In genomic region chr1:133177480-133178172, GRCm38 (mm10) we compare ENCODE assay signal across 10 mouse cellular contexts. TPM values are rescaled to one million over a fixed set of nuclear protein-coding genes. Genes with fewer than 3 reads are reported as not detected.
DNase-seq lines count a peak whose midpoint lies in the region; ATAC-seq and TF ChIP-seq lines count a peak whose summit lies in the region.
"Had no signal": no experiment of that assay in that cellular context is flagged by ENCODE, and none has a peak within 500 bp of the region (broad histone marks: within the 10 kb centered on the region; RNA-seq: fewer than 3 reads in every experiment).

No protein-coding gene starts in this region.

- no peak for ATAC-seq in cerebellum, adult (ENCODE audit: insufficient number of reproducible peaks, low FRiP score, low TSS enrichment)
- ATAC-seq in intestine, embryonic 14.5 days (replicated peaks; ENCODE audit: low FRiP score, low TSS enrichment, low read depth), result no peak
- ATAC-seq: Patski had no signal

- H3K27ac ChIP-seq in intestine, embryonic 14.5 days (ENCODE audit: low read depth), result no peak overlapping the region

- TF ChIP-seq POLR2A in lung, adult 2 months (IDR thresholded peaks at IDR 0.05; ENCODE audit: borderline replicate concordance, extremely low read depth, low read depth, low read length), result no peak

- 49% methylated on average over 8 of the region's 8 CpGs for WGBS in intestine, embryonic 14.5 days
- WGBS in lung, adult 2 months, result 34% methylated on average over 8 of the region's 8 CpGs

- H3K4me3 ChIP-seq in intestine, embryonic 14.5 days (ENCODE audit: low read depth, low read length), result no peak overlapping the region
- H3K4me3 ChIP-seq in lung, adult 2 months (replicated peaks; ENCODE audit: extremely low read depth, low read depth, low read length), result no peak overlapping the region
- H3K4me3 ChIP-seq: stomach, embryonic 15.5 days had no signal

- H3K4me2 ChIP-seq in intestine, embryonic 14.5 days (ENCODE audit: low read length), result no peak overlapping the region
- H3K4me2 ChIP-seq: stomach, embryonic 15.5 days had no signal

- peaks cover 6% of the 10 kb centered on the region; the same call in 1 of the 2 replicates for H3K27me3 ChIP-seq in intestine, embryonic 14.5 days (replicated peaks; ENCODE audit: control insufficient read depth, insufficient read depth, low read length)
- H3K27me3 ChIP-seq: Patski had no signal

- H3K9ac ChIP-seq in intestine, embryonic 14.5 days (ENCODE audit: low read length), result no peak overlapping the region
- H3K9ac ChIP-seq: stomach, embryonic 15.5 days had no signal

- peak; percentile 52 for DNase-seq in cerebellum, adult 11 months
- DNase-seq in urinary bladder, postnatal 25 days (ENCODE audit: low spot score), result peak; percentile 68
- no peak for DNase-seq in urinary bladder, postnatal 10 days (ENCODE audit: low spot score)
- peak; percentile 64 for DNase-seq in embryo, embryonic 9.5 days (ENCODE audit: extremely low spot score)
- peak; percentile 77 for DNase-seq in intestine, embryonic 14.5 days (ENCODE audit: low spot score)
- DNase-seq in lung, adult 2 months, result peak; percentile 63
- DNase-seq in right cerebral cortex, postnatal 4 days, result peak; percentile 66

- H3K36me3 ChIP-seq in intestine, embryonic 14.5 days (ENCODE audit: control insufficient read depth, insufficient read depth, low read length), result no peaks in the 10 kb centered on the region
- H3K36me3 ChIP-seq: stomach, embryonic 15.5 days had no signal

- peak; percentile 100 for TF ChIP-seq CTCF in lung, adult 2 months (IDR thresholded peaks at IDR 0.05; ENCODE audit: insufficient read depth, low read length)

- H3K9me3 ChIP-seq in intestine, embryonic 14.5 days (ENCODE audit: control insufficient read depth, low read length), result no peaks in the 10 kb centered on the region
- H3K9me3 ChIP-seq: stomach, embryonic 15.5 days had no signal

- peaks cover 17% of the 10 kb centered on the region for H3K4me1 ChIP-seq in intestine, embryonic 14.5 days (replicated peaks; ENCODE audit: control insufficient read depth, insufficient read depth, low read length)
- H3K4me1 ChIP-seq in lung, adult 2 months (ENCODE audit: control insufficient read depth, insufficient read depth, low read length), result peaks cover 6% of the 10 kb centered on the region; the same call in 1 of the 2 replicates

RNA-seq across cellular contexts. Expression of gene Plekha6, which starts 13.6 kb away (rescaled TPM):
- polyA plus RNA-seq in intestine, embryonic 14.5 days (2014; fragmentation: Nextera tagmentation; extraction: Ambion mirVana), result 15.9 TPM in 2 replicates
- 38.4 and 39.4 TPM in 2 replicates for polyA plus RNA-seq in lung, adult 2 months (2012; rRNA removed)

RNA-seq across cellular contexts. Expression of gene Ppp1r15b, which starts 46.7 kb away (rescaled TPM):
- 50.6 and 54.4 TPM in 2 replicates for polyA plus RNA-seq in intestine, embryonic 14.5 days (2014; fragmentation: Nextera tagmentation; extraction: Ambion mirVana)
- polyA plus RNA-seq in lung, adult 2 months (2012; rRNA removed), result 24.2 and 26.5 TPM in 2 replicates
